Mouse (Mus musculus) lung, embryonic 16.5 days (tissue): Measurements from ENCODE around the gene Tanc1. TPM values are rescaled to one million over a fixed set of nuclear protein-coding genes. Genes with fewer than 3 reads are reported as not detected.
A peak's percentile ranks its signal among the peaks of the same experiment; 100 is the strongest.

Experiments used
- ATAC-seq: fragments of 200-750 bp; cut with Nextera tagmentation; 2 replicates; pipeline ENCODE4 v1.8.0; 2017; ENCODE audit warnings: low read depth, mild to moderate bottlenecking, moderate library complexity
- H3K27ac ChIP-seq: fragments of 300-500 bp; sonication (generic); 2 replicates; pipeline ENCODE4 v1.5.1; 2014; ENCODE audit warnings: mild to moderate bottlenecking, control low read depth, low read length
- H3K27me3 ChIP-seq: fragments of 300-500 bp; sonication (generic); 2 replicates; pipeline ENCODE4 v1.6.1; 2014; ENCODE audit warnings: low read depth, low read length, mixed read lengths; ENCODE audit not compliant: control insufficient read depth, insufficient read depth
- H3K36me3 ChIP-seq: fragments of 300-500 bp; sonication (generic); 2 replicates; pipeline ENCODE4 v1.6.1; 2014; ENCODE audit warnings: low read length; ENCODE audit not compliant: control insufficient read depth, insufficient read depth
- H3K4me1 ChIP-seq: fragments of 300-500 bp; sonication (generic); replicated peaks from 2 replicates; pipeline ENCODE4 v1.6.1; 2014; ENCODE audit warnings: low read length, mixed read lengths; ENCODE audit not compliant: control insufficient read depth, insufficient read depth
- H3K4me2 ChIP-seq: fragments of 300-500 bp; sonication (generic); 2 replicates; pipeline ENCODE4 v1.6.1; 2014; ENCODE audit warnings: low read depth, low read length, control low read depth
- H3K4me3 ChIP-seq: fragments of 300-500 bp; sonication (generic); 2 replicates; pipeline ENCODE4 v1.5.1; 2014; ENCODE audit warnings: mild to moderate bottlenecking, low read length, control low read depth
- H3K9ac ChIP-seq: fragments of 300-500 bp; sonication (generic); 2 replicates; pipeline ENCODE4 v1.6.1; 2014; ENCODE audit warnings: low read length, control low read depth
- H3K9me3 ChIP-seq: fragments of 300-500 bp; sonication (generic); 2 replicates; pipeline ENCODE4 v1.6.1; 2016; ENCODE audit warnings: low read length; ENCODE audit not compliant: control insufficient read depth
- WGBS: fragments of 180-500 bp; shearing (Covaris S2); extraction: QIAGEN DNeasy Blood & Tissue Kit; methylation state at CpG from one replicate; pipeline ENCODE4 v1.1.7; 2014; 5-methylcytosine and 5-hydroxymethylcytosine counted together
- polyA plus RNA-seq: library from polyadenylated mRNA; unstranded; fragments of >200 nt; fragmentation: Nextera tagmentation; extraction: Ambion mirVana; gene quantifications from 2 replicates; pipeline ENCODE4 v1.2.1, GENCODE M21; 2015

Tanc1 gene
- polyA plus RNA-seq, 1 experiment from 2014 or later, result 33.2 TPM

DNA sequence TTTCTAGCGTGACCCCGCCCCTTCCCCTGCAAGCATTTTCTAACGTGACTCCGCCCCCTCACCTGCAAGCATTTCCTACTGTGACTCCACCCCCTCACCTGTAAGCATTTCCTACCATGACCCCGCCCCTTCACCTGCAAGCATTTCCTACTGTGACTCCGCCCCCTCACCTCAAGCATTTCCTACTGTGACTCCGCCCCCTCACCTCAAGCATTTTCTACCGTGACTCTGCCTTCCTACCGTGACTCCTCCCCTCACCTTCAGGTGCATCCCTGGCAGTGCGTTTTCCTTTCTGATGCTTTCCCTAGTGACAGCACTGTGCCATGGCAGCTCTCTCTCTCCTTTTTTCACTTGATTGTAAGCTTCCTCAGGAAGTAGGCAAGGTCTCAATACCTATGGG lies 137.5 kb downstream of the Tanc1 start:
- Histone ChIP-seq H3K4me1 (peaks cover 2% of the 10 kb centered on the region; the same call in 1 of the 2 replicates), H3K9me3 (no peaks in the 10 kb centered on the region), H3K27me3 (no peaks in the 10 kb centered on the region), H3K9ac (no peak overlapping the region), H3K4me3 (no peak overlapping the region), H3K36me3 (no peaks in the 10 kb centered on the region; the same call in none of the 2 replicates), H3K4me2 (no peak overlapping the region), H3K27ac (no peak overlapping the region)
- no peak for ATAC-seq
- 43% methylated on average over 10 of the region's 10 CpGs for WGBS

DNA sequence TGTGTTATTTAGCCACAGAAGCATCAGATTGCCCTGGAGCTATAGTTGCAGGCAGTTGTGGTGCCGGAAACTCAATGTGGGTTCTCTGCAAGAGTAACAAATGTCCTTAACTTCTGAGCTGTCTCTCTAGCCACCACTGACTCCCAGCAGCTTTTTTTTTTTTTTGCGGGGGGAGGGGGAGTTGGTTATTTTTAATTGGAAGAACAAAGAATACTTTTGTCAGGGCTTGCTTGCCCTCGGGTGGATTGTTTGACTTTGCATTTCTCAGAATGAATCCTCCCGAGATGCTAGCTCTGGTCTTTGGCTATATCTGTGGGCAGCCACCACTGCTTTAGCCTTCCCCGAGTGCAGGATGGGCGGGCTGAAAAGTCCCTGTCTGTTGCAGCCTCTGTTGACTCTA lies 139.3 kb downstream of the Tanc1 start:
- Histone ChIP-seq H3K36me3 (no peaks in the 10 kb centered on the region; the same call in none of the 2 replicates), H3K27me3 (no peaks in the 10 kb centered on the region), H3K4me3 (no peak overlapping the region), H3K9me3 (no peaks in the 10 kb centered on the region), H3K4me2 (no peak overlapping the region), H3K4me1 (peaks cover 2% of the 10 kb centered on the region; the same call in 1 of the 2 replicates), H3K27ac (no peak overlapping the region), H3K9ac (no peak overlapping the region)
- no peak for ATAC-seq
- 71% methylated on average over 6 of the region's 6 CpGs for WGBS

- 86% methylated on average over 7 of the region's 7 CpGs for WGBS
- H3K27ac ChIP-seq, result no peak overlapping the region
- no peak overlapping the region for H3K4me3 ChIP-seq
- H3K36me3 ChIP-seq, result no peaks in the 10 kb centered on the region; the same call in none of the 2 replicates
- no peaks in the 10 kb centered on the region for H3K27me3 ChIP-seq
- peaks cover 4% of the 10 kb centered on the region; the same call in 1 of the 2 replicates for H3K4me1 ChIP-seq
- no peaks in the 10 kb centered on the region for H3K9me3 ChIP-seq
- ATAC-seq, result no peak
- H3K9ac ChIP-seq, result no peak overlapping the region
- H3K4me2 ChIP-seq, result no peak overlapping the region
Observed at GRCm38 (mm10) chr2:59752148-59752547, 140.3 kb downstream of the Tanc1 start.

DNA sequence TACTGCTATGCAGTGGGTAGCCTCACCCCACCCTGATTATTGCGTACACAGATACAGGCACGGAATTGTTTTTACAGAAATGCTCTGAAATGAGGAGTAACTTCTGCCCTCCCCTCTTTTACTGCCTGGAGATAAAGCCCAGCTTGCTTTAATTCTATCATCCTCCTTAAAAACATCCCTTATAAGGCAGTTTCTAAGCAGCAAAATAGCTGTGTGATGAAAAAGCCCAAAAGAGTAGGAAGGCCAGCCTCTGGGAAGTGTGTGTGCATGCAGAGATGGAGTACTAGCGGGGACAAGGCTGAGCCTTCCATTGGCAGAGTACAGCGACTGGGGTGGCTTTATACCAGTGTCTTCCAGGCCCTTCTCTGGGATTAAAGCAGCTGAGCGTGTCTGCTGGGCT lies 140.9 kb downstream of the Tanc1 start:
- no peak overlapping the region for H3K4me3 ChIP-seq
- H3K4me1 ChIP-seq, result peaks cover 7% of the 10 kb centered on the region
- WGBS, result 65% methylated on average over 5 of the region's 5 CpGs
- no peaks in the 10 kb centered on the region for H3K27me3 ChIP-seq
- H3K4me2 ChIP-seq, result no peak overlapping the region
- ATAC-seq, result no peak
- no peaks in the 10 kb centered on the region; the same call in none of the 2 replicates for H3K36me3 ChIP-seq
- no peak overlapping the region for H3K27ac ChIP-seq
- no peak overlapping the region for H3K9ac ChIP-seq
- H3K9me3 ChIP-seq, result no peaks in the 10 kb centered on the region

- Histone ChIP-seq H3K27me3 (no peaks in the 10 kb centered on the region), H3K9ac (no peak overlapping the region), H3K4me2 (no peak overlapping the region), H3K9me3 (no peaks in the 10 kb centered on the region), H3K36me3 (no peaks in the 10 kb centered on the region; the same call in none of the 2 replicates), H3K4me1 (peaks cover 19% of the 10 kb centered on the region), H3K27ac (no peak overlapping the region), H3K4me3 (no peak overlapping the region)
- 60% methylated on average over 13 of the region's 13 CpGs for WGBS
- no peak for ATAC-seq
Observed at GRCm38 (mm10) chr2:59756137-59756753, 144.4 kb downstream of the Tanc1 start.

- Histone ChIP-seq H3K9me3 (no peaks in the 10 kb centered on the region), H3K36me3 (no peaks in the 10 kb centered on the region; the same call in 1 of the 2 replicates), H3K4me2 (no peak overlapping the region), H3K27ac (no peak overlapping the region), H3K27me3 (no peaks in the 10 kb centered on the region), H3K4me3 (no peak overlapping the region), H3K4me1 (peaks cover 19% of the 10 kb centered on the region), H3K9ac (no peak overlapping the region)
- no peak for ATAC-seq
- 57% methylated on average over 6 of the region's 6 CpGs for WGBS
Observed at GRCm38 (mm10) chr2:59757015-59757414, 145.2 kb downstream of the Tanc1 start.

- no peak overlapping the region for H3K4me3 ChIP-seq
- no peak overlapping the region for H3K4me2 ChIP-seq
- ATAC-seq, result no peak
- 73% methylated on average over 9 of the region's 9 CpGs for WGBS
- H3K27me3 ChIP-seq, result no peaks in the 10 kb centered on the region
- no peaks in the 10 kb centered on the region; the same call in 1 of the 2 replicates for H3K36me3 ChIP-seq
- H3K27ac ChIP-seq, result peak overlapping the region; percentile 51
- peaks cover 19% of the 10 kb centered on the region for H3K4me1 ChIP-seq
- no peaks in the 10 kb centered on the region for H3K9me3 ChIP-seq
- H3K9ac ChIP-seq, result no peak overlapping the region
Observed at GRCm38 (mm10) chr2:59758139-59758918, 146.5 kb downstream of the Tanc1 start.

DNA sequence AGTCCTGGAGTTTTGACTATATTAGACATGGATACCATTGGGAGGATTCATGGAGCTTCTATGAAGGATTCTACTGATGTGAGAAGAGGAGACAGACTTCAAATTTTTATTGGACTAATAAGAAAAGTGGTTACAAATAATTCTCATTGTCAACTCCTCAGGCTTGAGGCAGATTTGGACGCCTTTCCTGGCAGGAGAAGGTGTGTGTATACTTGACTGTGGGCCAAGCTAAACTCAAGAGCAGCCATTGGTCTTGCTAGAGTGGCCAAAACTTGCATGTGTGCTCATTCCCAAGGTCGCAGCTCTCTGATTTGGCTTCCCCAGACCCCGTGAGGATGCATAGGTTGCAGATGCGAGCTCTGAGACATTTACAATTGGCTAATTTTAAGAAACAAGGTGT lies 148.9 kb downstream of the Tanc1 start:
- WGBS, result 74% methylated on average over 4 of the region's 4 CpGs
- no peaks in the 10 kb centered on the region; the same call in 1 of the 2 replicates for H3K36me3 ChIP-seq
- H3K27me3 ChIP-seq, result no peaks in the 10 kb centered on the region
- no peak overlapping the region for H3K4me3 ChIP-seq
- H3K9me3 ChIP-seq, result no peaks in the 10 kb centered on the region
- no peak overlapping the region for H3K9ac ChIP-seq
- no peak overlapping the region for H3K4me2 ChIP-seq
- no peak for ATAC-seq
- no peak overlapping the region for H3K27ac ChIP-seq
- peaks cover 19% of the 10 kb centered on the region for H3K4me1 ChIP-seq

DNA sequence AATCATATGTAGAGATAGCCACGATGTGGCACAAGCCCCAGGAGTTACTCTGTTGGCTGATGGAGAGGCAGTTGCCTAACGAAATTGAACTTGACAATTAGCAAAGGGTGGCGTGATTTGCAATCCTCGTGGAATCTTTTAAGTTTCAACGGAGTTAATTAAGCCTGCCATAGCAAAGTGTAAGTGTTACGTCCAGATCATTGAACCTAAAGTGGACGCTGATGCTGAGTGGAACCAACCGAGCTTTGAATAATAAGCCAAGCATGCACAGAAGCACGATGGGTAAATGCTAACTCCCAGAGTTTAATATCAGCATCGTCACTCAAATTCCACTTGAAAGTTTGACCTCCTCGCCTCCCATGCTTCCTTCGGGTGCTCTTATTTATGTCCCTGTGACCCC lies 149.3 kb downstream of the Tanc1 start:
- H3K36me3 ChIP-seq, result no peaks in the 10 kb centered on the region; the same call in 1 of the 2 replicates
- no peak overlapping the region for H3K9ac ChIP-seq
- H3K9me3 ChIP-seq, result no peaks in the 10 kb centered on the region
- H3K27me3 ChIP-seq, result no peaks in the 10 kb centered on the region
- WGBS, result 67% methylated on average over 12 of the region's 12 CpGs
- no peak overlapping the region for H3K27ac ChIP-seq
- H3K4me1 ChIP-seq, result peaks cover 19% of the 10 kb centered on the region
- ATAC-seq, result no peak
- H3K4me3 ChIP-seq, result no peak overlapping the region
- no peak overlapping the region for H3K4me2 ChIP-seq
